Mouse (Mus musculus) thymus, postnatal 4 days (tissue): ENCODE measurements around the gene Gm10945.

Experiments
- DNase-seq: peaks from one replicate; pipeline ENCODE4 v3.0.0; 2021

The Gm10945 gene

DNA sequence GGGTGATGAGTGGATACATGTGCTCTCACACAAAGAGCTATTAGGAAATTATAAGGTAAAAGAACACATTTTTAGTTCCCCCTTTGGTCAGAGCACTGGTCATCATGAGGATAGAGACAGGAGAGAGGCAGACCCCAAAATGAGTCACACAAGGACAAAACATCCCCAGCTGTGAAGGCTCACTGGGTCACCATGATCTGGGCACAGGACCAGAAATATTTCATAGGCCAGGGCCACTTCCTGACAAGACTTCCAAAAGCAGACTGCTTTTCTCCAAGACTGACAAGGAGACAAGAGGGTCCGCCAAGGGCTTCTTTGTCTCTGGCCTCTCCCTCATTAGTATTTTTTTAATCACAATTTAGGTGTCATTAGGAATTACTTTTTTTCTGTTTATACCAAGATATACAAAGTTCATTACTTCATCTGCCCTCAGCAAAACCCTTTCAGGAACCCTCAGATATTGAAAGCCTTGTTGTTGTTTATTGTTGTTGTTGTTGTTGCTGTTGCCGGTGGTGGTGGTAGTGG is at the start of gene Gm10945:
Gene Gm10945 (minus strand): TSS at position 475 of the 525 bp plus-strand sequence.
- no peak for DNase-seq

DNA sequence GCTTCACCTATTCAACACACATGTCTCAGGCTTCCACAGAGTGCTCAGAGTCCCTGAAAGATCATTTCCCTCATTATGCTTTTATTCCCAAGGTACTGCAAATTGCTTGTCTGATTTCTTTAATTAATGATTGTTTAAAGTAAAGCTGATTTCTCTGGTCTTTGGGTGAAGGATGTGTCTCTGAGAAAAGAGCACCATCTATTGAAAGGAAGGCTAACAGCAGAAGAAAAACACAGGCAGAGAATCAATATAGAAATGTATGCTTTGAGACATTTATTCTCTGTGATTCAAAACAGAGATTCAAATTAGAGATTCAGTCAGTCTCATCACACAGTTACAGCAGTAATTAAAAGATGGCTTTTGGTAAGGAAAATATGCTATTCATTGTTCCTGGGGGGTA is 28.7 kb upstream of the Gm10945 start:
- DNase-seq: no peak

DNA sequence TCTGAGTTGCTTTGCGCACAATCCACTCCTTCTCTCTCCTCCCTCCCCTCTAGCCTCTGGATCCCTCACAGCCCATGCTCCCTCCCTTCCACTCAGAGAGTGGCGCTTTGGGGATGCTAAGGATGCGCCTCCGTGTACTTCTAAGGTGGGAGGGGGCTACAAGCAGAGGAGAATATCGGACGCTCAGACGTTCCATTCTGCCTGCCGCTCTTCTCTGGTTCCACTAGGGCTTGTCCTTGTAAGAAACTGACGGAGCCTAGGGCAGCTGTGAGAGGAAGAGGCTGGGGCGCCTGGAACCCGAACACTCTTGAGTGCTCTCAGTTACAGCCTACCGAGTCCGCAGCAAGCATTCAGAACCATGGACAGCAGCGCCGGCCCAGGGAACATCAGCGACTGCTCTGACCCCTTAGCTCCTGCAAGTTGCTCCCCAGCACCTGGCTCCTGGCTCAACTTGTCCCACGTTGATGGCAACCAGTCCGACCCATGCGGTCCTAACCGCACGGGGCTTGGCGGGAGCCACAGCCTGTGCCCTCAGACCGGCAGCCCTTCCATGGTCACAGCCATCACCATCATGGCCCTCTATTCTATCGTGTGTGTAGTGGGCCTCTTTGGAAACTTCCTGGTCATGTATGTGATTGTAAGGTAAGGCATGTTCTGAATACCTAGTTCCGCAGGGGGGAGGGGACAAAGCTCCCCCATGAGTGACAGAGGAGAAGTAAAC is 27.1 kb upstream of the Gm10945 start:
- peak; percentile 44 for DNase-seq

DNA sequence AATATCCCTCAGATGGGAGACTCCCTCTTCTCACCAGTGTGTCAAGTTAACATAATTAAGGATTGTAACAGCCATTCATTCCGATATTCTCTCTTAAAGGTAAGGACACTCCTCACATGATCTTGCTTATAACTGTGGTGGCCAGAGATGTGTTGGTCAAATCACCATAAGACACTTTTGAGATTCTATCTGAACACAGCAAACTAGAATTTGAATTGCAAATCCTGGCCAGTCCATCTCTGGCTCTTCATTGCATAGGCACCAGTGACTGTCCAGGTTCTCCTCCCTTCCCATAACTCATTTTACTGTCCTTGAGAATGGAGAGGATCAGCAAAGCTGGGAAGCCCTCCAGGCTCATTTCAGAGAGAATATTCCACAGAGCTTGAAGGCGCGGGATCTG is 3.4 kb downstream of the Gm10945 start, which contains the start of gene Oprm1:
Gene Oprm1 (plus strand): TSS at position 301 of the 400 bp plus-strand sequence.
- no peak for DNase-seq

DNA sequence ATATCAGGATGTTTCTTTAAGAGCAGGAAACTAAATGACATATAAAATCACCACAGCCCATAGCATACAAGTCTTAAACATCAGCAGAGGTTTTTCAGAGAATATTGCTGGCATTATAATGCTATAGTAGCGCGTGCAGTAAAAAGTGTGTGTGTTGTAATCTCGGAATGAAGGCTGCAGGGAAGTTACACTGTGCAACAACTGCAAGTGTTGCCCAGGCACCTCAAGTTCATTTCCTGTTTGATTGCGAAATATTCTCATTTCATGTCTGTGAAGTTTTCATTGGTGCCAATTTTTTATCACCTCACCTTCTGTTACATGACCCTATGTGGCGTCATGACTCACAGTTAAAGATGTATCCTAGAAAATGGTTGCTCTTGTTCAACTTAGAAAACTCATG is 8.2 kb downstream of the Gm10945 start:
- DNase-seq: no peak

DNA sequence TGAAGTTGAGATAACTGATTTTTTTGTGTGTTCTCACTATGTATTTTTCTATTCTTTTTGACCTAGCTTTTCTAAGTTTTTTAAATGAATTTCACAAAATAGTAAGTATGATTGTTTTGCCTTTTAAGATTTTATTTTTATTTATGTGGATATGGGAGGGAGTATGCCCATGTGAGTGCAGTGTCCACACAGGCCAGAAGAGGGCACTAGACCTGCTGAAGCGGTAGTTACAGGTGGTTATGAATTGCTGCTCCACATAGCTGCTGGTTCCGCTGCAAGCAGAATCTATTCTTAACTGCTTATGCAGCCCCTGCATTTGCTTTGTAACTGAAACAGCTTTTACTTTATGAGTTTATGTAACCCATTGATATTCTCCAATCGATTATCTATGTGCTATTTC is 33.1 kb downstream of the Gm10945 start:
- DNase-seq: peak; percentile 21

DNA sequence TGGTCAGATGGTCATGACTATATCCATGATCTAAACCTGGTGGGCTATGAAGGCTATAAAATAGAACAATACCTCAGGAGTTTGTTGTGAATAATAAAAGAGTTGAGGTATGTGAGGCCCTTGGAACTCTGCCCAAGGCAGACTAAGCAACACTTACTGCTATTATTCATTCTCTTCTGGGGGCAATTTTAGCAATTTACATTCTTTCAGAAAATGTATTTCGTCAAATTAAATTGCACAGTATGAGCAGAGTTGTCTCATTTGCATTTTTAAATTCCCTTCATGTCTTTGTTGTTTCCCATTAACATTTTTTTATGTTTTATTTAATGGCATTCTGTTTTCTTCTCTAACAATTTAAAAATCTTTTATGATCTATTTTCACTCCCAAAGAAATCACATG is 37.8 kb downstream of the Gm10945 start:
- no peak for DNase-seq

DNA sequence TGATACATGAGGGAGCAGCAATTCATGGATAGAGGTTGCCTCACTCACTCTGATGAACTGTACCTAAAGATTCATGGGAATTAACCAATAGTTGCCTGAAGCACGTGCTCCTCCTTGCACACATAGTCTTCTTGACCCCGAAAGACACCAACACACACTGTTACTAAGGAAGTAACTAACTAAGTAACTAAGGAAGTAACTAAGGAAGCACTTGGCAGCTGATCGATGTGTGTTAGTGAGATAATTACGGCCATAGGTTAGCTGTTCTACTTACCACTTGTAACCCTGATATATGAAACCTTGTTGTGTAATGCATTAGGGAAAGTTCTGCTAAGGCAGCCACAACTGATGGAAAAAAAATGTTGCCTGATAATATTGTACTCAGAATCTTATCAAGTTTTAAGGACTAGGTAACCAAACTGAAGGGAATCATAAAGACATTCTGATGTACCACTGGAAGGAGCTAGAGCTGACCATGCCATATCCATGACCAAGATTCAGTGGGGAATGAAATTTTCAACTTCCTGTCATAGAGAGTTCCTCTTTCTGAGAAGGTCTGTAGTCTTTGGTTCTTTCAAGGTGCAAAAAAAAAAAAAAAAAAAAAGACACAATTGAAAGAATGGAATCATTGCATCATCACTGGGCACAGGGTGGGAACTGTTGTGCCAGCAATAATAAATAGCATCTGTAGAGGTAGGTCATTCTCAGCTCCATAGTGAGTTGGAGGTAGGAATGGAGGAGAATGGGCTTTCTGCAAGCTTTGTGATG is 44.2 kb downstream of the Gm10945 start:
- no peak for DNase-seq

DNA sequence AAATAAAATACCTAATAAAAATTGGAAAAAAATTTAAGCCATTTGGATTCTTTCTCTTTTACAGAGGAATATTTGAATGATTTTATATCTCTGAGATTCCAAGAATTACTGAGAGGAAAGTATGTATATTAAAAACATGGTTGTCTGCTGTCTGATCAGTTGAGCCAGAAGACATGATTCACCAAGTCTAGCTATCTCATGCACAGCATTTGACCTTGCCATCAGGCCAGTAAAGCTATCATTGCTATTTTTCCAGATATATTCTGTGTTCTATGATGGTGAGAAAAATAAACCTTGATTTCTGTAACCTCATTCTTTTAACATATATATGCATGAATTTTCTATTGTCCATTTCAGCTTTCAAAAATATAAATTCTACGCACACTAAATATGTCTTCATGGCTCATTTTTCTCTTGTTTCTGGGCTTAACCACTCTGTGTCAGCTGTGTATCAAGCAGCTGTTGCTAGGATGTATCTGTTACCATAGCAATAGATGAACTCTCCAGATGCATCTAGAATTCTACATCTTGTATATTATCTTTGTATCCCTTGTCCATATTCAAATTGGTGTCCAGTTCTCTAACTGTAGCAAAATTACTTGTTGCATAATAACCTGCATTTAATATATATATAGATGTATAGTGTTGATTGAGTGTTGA is 56.2 kb downstream of the Gm10945 start:
- DNase-seq: no peak

DNA sequence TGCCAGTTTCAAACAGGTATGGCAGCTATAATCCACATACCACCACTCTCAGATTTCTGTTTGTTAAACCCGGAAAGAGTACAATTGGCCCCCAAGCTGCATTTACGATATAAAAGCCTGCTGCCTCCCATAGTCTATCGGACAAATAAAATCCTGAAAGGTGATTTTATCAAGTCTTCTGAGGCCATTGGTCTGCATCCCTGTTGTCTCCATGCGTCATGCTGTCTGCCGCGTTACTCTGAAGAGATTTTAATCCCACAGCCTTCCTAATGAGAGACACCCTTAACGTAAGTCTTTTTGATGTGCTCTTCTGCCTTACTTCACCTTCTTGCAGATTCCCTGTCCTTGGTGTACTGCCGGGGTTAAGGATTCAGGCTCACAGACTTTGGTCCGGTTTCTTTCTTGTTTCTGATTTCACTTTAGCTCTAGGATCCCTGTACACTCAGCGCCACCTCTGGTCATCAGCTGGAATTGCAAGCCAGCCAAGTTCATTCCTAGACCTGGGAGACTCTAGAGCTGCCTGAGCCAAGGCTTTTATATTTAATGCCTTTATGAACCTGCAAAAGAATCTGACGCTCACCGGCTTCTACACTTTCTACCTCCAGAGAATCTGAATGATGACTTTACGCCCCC is 67.2 kb downstream of the Gm10945 start:
- DNase-seq: peak; percentile 6
